Mouse (Mus musculus) adrenal gland, adult 18-20 months (tissue): ENCODE measurements around the gene Hyal2. TPM values are rescaled to one million over a fixed set of nuclear protein-coding genes. Genes with fewer than 3 reads are reported as not detected.

ENCODE experiments used
- DNase-seq, 2 experiments: peaks; one replicate each; pipeline ENCODE4 v3.0.0; 2021 to 2022; ENCODE audit warnings: low spot score in 2 of 2
- long read RNA-seq, 2 experiments: library from polyadenylated mRNA; stranded (forward); transcript quantifications; one replicate each; pipeline ENCODE4 v2.0.0; 2021
- total RNA-seq, 2 experiments: library from RNA; stranded (reverse); gene quantifications; 1 replicate in 1 of 2; 2 replicates in 1 of 2; pipeline ENCODE4 v1.2.3; 2021

The Hyal2 gene
- total RNA-seq = 10 to 100 TPM; 34.1 to 45.3 TPM
- long read RNA-seq, experiment 1, transcript Hyal2-201 (4 exons, 1,893 nt) = major isoform, 48 of 63 reads
- long read RNA-seq, experiment 1, partial matches to known transcripts = 6 of 63 reads
- long read RNA-seq, experiment 1, other reads (novel, unspliced or antisense) = 7 of 63 reads
- long read RNA-seq, experiment 2, transcript Hyal2-201 (4 exons, 1,893 nt) = major isoform, 45 of 77 reads
- long read RNA-seq, experiment 2, transcript Hyal2-207 (5 exons, 2,062 nt) = minor isoform, 6 of 77 reads
- long read RNA-seq, experiment 2, partial matches to known transcripts = 17 of 77 reads
- long read RNA-seq, experiment 2, other reads (novel, unspliced or antisense) = 5 of 77 reads

DNA sequence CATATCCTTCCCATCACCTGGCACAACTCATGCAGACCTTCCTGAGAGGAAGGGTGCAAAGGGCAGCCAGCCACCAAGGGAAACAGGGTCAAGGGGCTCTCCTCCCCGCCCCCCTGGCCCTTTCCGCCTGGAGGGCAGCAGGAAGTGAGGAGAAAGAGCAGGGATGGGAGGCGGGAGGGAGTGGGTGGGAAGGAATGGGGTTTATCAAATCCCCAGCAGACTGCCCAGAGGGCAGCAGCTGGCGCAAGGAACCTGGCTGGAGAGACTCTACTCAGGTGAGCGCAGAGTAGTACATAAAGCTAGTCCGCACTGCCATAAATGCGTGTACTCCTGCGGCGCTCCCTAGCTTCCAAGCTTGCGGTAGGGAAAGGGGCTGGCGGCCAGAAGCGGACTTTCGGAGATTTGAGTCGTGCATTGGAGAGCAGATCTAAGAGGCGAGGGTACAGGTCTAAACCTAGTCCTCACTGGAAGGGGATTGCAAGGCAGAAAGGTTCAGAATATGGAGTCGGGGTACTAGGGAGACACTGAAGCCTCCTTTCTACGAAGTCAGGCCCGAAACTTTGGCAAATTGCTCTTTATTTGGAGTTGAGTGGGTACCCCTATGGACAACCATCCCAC is at the start of gene Hyal2:
Hyal2 (plus strand) TSS at position 244 of the 618 bp plus-strand sequence.
- no peak for DNase-seq

DNA sequence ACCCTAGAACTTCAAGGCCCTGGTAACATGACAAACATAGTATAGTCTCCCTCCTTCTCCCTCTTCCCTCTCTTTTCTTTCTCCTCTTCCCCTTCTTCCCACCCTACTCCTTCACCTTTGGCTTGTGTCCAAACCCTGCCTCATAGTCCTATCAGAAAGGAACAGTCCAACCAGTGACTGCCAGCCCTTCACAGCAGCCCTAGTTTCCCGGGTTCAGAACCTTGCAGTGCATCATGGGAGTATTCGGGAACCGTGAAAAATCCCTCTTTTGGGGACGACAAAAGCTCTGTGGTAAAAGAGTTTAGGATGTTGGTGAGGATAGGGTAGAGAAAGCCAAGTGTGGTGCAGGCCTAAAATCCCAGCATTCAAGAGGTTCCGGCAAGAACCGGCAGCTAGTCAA is 47.4 kb upstream of the Hyal2 start:
- DNase-seq = no peak

DNA sequence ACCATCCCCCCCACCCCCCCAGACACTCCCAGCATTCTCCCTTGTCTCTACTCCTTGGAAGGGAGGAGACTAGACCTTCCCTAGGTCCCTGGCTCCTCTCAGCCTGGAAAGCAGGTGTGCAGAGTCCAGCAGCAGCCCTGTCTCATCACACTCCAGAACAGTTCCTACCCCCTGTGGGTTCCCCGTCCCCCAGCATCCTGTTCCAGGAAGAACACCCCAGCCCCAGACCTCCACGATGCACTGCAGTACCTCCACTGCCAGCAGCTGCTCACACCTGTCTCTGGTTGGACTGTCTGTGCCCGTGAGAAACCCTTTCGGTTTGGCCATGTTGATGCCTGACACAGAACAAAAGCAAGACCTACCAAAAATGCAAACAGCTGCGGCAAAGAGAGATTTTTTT is 46.6 kb upstream of the Hyal2 start:
- DNase-seq = no peak

DNA sequence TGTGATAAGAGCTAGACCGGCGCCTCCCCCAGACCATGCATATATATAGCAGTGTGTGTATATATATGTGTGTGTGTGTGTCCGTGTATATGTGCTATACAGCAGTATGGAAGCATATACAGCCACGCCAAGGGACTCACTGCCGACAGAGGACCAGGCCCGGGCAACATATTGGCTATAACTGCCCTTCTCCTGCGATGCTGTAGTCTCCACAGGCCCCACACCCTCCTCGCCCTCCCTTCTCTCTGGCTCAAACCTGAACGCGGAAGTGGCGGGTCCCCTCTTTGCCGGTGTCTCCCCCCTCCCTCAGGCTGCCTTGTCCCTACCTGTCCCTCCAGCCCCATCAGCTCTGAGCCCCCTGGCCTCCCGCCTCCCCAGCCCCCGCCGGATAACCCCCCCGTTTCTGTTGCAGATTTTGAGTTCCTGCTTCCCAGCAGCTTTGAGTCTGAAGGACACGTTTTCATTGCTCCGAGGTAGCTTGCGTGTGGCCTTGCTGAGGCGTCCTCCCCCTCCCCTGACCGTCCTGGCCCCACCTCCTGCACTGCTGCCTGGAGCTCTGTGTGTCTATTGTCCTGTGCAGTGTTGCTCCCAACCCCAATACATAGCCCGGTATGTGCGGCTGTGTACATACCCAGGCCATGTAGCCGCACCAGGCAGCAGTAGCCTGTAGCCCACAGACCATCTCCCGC is 45.9 kb upstream of the Hyal2 start:
- DNase-seq = no peak

DNA sequence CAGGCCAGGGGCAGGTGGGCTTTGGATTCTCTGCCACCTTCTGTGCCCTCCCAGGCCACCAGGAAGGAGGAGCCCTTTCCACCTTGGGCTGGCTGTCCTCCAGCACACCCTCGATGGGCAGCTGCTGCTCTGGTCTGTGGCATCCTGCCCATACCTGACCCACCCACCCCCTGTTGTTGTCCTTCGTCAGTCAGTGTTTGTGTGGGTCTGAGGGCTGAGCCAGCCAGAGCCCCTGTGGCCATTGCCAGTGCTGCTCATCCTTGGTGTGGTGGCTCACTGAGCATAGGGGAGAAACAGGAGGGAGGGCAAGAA is 45.4 kb upstream of the Hyal2 start:
- no peak for DNase-seq

DNA sequence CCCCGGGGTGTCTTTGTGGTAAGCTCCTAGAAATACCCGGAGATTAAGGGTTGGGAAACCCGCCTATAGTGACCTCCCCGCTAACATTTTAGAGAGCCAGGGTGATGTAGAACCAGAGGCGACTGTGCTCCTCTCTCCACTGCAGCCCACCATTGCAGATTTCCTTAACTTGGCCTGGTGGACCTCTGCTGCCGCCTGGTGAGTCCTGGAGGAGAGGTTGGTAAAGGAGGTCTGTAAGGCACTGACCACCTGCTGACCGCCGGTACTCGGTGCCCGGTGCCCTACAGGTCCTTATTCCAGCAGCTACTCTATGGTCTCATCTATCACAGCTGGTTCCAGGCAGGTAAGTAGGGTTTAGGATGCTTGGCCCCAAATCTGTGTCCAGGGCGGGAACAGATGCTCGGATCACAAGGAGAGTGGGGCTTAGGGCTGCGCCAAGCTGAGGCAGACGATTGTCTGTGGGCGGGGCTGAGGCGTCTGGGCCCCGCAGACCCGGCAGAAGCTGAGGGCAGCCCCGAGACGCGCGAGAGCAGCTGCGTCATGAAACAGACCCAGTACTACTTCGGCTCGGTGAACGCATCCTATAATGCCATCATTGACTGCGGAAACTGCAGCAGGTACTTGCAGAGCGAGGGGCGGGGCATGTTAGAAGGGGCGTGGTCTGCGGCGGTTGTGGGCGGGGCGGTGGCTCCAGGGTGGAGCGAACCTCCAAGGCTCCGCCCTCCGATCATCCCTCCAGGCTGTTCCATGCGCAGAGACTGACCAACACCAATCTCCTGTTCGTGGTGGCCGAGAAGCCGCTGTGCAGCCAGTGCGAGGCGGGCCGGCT is 41.3 kb upstream of the Hyal2 start:
- peak; percentile 70 to 71 for DNase-seq

DNA sequence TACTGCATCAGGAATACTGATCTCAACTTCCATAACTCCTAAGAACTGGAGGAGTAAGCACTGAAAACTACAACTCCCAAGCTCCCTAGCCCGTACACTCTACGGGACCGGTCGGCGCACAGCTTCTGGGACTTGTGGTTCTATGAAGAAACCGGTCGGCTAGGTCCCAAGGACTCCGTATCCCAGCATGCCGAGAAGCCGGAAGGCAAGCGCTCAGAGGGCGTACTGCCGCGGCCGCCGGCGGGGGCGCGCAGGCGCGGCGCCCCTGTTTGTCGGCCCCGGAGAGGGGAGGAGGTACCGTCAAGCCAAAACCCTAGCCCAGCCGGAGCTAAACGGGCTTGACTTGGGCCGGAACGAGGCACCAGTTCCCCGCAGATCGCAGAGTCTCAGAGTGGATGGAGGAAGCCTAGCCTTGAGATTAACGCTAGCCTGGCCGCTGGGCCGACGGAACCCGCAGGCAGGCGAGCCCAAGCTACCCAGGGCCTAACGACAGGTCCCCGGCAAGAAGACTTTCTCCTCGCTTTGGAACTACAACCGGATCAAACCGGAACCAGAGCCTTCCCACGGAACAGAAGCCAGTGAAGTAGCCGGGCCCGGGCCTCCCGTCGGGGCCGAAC is 33.8 kb upstream of the Hyal2 start, which contains the start of gene Tmem115:
Tmem115 (plus strand) TSS at position 155 of the 617 bp plus-strand sequence.
- peak; percentile 78 to 80 for DNase-seq

DNA sequence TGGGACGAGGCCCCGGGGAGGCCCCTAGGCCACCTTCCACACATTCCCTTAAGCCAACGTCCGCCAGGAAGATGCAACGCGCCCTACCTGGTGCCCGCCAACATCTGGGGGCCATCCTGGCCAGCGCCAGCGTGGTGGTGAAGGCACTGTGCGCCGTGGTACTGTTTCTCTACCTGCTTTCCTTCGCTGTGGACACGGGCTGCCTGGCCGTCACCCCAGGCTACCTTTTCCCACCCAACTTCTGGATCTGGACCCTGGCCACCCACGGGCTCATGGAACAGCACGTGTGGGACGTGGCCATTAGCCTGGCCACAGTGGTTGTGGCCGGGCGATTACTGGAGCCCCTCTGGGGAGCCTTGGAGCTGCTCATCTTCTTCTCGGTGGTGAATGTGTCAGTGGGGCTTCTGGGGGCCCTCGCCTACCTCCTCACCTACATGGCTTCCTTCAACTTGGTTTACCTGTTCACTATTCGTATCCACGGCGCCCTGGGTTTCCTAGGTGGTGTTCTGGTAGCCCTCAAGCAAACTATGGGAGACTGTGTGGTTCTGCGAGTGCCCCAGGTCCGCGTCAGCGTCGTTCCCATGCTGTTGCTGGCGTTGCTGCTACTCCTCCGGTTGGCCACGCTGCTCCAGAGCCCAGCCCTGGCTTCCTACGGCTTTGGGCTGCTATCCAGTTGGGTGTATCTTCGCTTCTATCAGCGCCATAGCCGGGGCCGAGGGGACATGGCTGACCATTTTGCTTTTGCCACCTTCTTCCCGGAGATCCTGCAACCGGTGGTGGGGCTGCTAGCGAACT is 33.1 kb upstream of the Hyal2 start:
- peak in 1 of 2 experiments; percentile 28 for DNase-seq

DNA sequence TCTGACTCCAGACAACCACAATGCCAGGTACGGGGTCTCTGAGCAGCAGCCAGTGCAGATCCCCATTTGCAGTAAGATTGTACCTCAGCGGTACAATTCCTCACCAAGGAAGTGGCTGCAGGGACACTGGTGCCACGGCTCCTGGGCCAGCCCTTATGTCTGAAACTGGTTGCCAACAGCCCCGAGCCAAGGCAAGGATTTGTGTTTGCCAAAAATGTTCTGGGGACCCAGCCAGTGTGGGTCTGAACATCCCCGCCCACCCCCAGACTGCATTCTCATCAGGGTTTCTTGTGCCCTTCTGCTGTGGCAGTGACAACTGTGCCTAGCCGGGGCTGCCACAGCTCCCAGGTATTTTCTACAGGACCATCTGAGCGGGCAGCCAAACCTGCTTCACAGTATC is 29.5 kb upstream of the Hyal2 start:
- no peak for DNase-seq

DNA sequence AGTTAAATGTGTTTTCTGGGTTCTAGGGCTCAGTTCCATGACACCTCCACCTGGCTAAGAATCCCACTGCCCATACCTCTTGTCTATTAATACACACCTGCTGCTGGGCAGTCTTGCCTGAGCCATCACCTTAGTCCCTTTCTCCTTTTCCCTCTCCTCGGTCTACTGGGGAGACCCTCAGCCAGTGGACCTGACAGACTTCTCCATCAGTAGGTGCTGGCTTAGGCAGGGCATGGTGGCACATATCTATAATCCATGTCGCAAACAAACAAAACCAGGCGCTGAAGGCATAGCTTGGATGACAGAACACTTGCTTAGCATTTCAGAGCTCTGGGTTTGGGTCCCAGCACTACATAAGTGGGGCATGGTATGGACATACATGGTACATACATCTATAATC is 29.0 kb upstream of the Hyal2 start:
- no peak for DNase-seq

DNA sequence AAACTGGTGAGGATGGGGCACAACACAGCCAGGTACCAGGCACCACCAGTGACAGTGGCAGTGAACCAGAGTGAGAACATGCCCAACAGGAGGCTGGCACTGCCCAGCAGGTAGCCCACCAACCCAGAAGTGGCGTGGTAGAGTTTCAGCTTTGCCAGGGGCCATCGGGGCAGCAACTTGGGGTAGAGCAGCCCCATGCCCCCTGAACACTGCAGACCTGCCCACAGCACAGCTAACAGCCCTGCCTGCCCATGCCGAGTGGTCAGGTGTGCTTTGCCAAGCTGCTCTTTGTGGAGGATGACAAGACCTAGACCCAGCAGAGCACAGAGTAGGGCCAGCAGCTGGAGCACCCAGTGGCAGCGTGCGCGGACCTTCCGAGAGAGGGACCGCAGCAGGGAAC is 27.8 kb upstream of the Hyal2 start:
- DNase-seq = no peak

DNA sequence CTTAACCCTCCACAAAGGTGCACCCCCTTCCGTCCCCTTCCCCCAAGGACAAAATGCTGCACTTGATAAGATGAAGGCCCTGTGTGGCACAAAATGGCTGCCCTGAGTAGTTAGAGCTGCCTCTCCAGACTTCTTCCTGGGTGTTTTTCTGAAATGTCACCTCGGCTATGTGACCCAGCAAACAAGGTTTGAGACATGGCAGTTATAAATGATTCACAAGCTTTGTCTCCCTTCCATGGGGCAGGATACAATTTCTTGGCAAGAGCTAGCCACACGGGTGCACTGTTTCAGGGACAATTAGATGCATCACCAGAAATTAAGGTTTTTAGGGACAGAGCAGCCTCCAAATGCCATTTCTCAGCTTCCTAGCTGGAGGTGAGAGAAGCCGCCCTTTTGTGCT is 27.3 kb upstream of the Hyal2 start:
- no peak for DNase-seq

DNA sequence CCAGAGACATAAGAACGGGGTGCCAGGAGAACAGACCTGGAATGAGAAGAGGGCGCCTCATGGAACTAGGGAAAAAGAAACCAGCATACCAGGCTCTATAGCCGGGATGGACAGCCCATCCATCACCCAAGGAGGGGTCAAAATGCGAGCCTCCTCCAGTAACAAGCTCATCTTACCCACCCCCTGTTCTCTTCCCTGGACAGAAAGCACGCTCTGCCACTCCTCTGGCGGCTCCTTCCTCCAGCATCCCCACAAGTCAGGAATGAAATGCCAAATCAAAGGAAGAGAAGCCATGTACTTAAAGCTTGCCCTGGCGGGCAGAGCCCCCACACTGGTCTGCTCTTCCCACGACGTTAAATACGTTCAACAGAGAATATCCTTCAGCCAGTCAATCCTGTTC is 26.7 kb upstream of the Hyal2 start:
- DNase-seq = no peak

DNA sequence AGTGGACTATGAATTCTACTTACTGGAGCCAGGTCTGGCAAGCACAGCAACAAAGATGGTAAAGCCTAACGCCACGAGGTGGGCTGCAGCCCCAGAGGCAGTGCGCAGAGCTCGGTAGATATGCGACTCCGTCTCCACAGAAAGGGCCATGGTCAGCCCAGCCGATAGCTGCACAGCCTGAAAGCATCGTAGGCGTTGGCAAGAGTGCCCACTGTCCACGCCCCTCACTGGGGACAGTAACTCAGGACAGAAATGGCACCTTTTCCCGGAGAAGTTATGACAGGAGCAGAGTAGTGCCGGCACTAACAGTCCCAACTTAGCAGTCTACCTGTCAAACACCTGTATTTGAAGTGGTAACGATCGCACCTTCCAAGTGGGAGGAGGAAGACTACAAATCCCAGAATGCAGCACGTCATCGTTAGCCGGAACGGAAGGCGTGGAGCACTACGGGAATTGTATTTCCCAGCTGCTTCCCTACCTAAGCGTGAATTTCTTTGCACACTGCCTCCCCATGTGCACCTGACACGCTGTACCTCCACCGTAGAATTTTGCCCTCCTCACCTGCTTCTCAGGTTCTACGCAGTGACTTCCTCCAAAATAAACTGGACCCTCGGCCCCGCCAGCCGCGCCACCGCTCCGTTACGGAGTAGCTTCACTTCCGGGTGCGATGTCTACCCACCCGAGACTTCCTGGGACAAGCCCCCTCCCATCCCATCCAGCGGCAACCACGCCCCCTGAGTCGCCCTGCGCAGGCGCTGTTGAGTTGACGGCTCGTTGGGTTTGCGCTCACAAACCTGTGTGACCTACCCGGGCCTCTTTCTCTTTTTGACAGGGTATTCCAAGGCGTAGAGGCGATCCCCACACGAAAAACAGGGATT is 26.0 kb upstream of the Hyal2 start, which contains the start of the genes Cyb561d2 and Nprl2:
Cyb561d2 (minus strand) TSS at position 720 of the 878 bp plus-strand sequence.
Nprl2 (plus strand) TSS at position 753 of the 878 bp plus-strand sequence.
- DNase-seq = peak; percentile 93

DNA sequence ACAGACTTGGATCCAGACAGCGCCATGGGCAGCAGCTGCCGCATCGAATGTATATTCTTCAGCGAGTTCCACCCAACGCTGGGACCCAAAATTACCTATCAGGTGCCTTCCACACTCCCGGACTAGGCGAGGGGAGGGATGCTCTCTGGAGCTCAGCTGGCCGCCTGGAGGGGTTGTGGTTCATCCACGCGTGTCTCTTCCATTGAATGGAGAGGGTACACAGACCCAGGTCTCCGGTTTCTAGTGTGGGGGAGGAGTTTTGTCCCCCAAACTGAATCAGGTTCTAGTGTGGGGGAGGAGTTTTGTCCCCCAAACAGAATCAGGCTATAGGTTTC is 25.4 kb upstream of the Hyal2 start:
- DNase-seq = no peak

DNA sequence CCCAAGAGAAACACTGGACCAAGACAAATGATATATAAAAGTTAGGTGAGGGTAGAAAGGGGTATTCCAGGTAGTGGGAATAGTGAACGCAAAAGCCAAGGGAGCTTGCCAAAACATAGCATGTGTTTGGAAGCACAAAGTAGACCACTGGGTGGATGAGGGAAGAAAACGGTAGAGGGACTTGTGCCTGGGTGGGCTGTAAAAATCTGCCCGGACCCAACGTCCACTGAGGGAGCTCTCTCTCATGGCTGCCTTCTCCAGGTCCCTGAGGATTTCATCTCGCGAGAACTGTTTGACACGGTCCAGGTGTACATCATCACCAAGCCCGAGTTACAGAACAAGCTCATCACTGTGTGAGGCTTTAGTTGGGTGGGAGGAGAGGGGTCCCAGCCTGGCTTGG is 25.0 kb upstream of the Hyal2 start:
- DNase-seq = no peak

DNA sequence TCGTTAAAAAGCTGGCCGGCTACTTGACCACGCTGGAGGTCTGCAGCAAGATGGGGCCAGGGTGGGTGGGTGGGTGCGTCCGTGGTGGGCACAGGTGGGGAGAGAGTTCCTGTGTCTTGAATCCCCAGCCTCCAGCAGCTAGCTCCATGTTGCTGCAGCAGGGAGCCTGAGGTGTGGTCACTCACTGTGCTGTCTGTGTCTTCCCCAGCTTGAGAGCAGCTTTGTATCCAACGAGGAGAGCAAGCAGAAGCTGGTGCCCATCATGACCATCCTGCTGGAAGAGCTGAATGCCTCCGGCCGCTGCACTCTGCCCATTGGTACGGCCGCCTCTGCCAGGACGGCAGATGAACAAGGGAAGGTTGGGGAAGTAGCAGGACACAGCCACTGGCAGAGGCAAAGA is 24.4 kb upstream of the Hyal2 start:
- DNase-seq = no peak

DNA sequence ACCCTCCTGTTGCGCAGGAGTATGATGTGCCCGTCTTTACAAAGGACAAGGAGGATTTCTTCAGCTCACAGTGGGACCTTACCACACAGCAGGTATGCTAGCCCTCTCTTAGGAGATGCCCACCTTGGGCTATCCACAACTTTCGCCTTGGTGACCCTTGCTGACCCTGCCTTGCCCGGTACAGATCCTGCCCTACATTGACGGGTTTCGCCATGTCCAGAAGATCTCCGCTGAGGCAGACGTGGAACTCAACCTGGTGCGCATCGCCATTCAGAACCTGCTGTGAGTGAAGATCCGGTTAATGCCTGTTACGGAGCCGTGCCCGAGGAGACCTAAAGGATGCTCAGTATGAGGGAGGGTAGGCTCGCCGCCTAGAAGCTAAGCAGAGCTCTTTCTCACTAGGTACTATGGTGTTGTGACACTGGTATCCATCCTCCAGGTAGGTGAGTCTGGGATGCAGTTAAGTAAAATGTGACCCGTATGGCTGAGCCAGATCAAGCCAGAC is 23.5 kb upstream of the Hyal2 start:
- DNase-seq = no peak

DNA sequence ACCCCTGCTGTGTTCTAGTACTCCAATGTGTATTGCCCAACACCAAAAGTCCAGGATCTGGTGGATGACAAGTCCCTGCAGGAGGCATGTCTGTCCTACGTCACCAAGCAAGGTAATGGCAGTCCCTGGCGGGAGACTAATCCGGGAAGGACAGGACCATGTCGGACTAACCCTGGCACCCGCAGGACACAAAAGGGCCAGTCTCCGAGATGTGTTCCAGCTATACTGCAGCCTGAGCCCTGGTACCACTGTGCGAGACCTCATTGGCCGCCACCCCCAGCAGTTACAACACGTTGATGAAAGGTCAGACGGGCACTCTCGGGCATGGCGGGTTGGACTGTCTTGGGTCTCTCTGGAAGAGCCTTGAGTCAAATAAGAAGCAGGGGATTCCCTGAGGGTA is 23.0 kb upstream of the Hyal2 start:
- DNase-seq = no peak
